Mouse (Mus musculus): ENCODE measurements around the gene Smlr1. TPM values are rescaled to one million over a fixed set of nuclear protein-coding genes. Genes with fewer than 3 reads are reported as not detected.
A peak's percentile ranks its signal among the peaks of the same experiment; 100 is the strongest.

Gene Smlr1
- total and polyA plus RNA-seq, 3 experiments = not detected

- TF ChIP-seq CTCF (IDR thresholded peaks at IDR 0.05) = no peak
- no peak for TF ChIP-seq EP300 (IDR thresholded peaks at IDR 0.05; ENCODE audit: insufficient read depth, low read depth, low read length)
- no peak for TF ChIP-seq POLR2A (IDR thresholded peaks at IDR 0.05; ENCODE audit: insufficient read depth, low read depth, low read length)
- Histone ChIP-seq H3K79me2 (replicated peaks; ENCODE audit: control insufficient read depth, insufficient read depth, low read length) (no peaks in the 10 kb centered on the region), H3K27ac (no peak overlapping the region), H3K36me3 (ENCODE audit: control insufficient read depth, insufficient read depth, low read length) (no peaks in the 10 kb centered on the region), H3K4me1 (ENCODE audit: control insufficient read depth, insufficient read depth, low read length) (peaks cover 8% of the 10 kb centered on the region), H3K27me3 (ENCODE audit: control insufficient read depth, insufficient read depth, low read length) (no peaks in the 10 kb centered on the region), H3K9ac (ENCODE audit: low read depth, low read length) (no peak overlapping the region), H3K4me3 (no peak overlapping the region)
- WGBS = 94% methylated on average over 8 of the region's 8 CpGs
- DNase-seq = no peak
- intact Hi-C loops (cut with DNase I) = no loop called here
Measured at GRCm38 (mm10) chr10:25523727-25524126, 12.3 kb downstream of the Smlr1 start.

GRCm38 (mm10) chr10:25520428-25520827 lies 15.6 kb downstream of the Smlr1 start:
- no peak overlapping the region for H3K9ac ChIP-seq (ENCODE audit: low read depth, low read length)
- TF ChIP-seq POLR2A (IDR thresholded peaks at IDR 0.05; ENCODE audit: insufficient read depth, low read depth, low read length) = no peak
- no peak for TF ChIP-seq CTCF (IDR thresholded peaks at IDR 0.05)
- H3K27ac ChIP-seq = no peak overlapping the region; the same call in 1 of the 2 replicates
- H3K79me2 ChIP-seq (replicated peaks; ENCODE audit: control insufficient read depth, insufficient read depth, low read length) = no peaks in the 10 kb centered on the region
- no peak overlapping the region for H3K4me3 ChIP-seq
- peak in 1 of 2 experiments; percentile 21 for DNase-seq
- 31% methylated on average over 5 of the region's 5 CpGs for WGBS
- intact Hi-C loops (cut with DNase I) = no loop called here
- no peaks in the 10 kb centered on the region for H3K36me3 ChIP-seq (ENCODE audit: control insufficient read depth, insufficient read depth, low read length)
- H3K27me3 ChIP-seq (ENCODE audit: control insufficient read depth, insufficient read depth, low read length) = no peaks in the 10 kb centered on the region
- peaks cover 3% of the 10 kb centered on the region for H3K4me1 ChIP-seq (ENCODE audit: control insufficient read depth, insufficient read depth, low read length)

GRCm38 (mm10) chr10:25519954-25520353 lies 16.1 kb downstream of the Smlr1 start:
- Histone ChIP-seq H3K4me1 (ENCODE audit: control insufficient read depth, insufficient read depth, low read length) (peaks cover 3% of the 10 kb centered on the region), H3K79me2 (replicated peaks; ENCODE audit: control insufficient read depth, insufficient read depth, low read length) (no peaks in the 10 kb centered on the region), H3K4me3 (no peak overlapping the region), H3K27ac (no peak overlapping the region), H3K9ac (ENCODE audit: low read depth, low read length) (no peak overlapping the region), H3K27me3 (ENCODE audit: control insufficient read depth, insufficient read depth, low read length) (no peaks in the 10 kb centered on the region), H3K36me3 (ENCODE audit: control insufficient read depth, insufficient read depth, low read length) (no peaks in the 10 kb centered on the region)
- intact Hi-C loops (cut with DNase I) = no loop called here
- no peak for DNase-seq
- TF ChIP-seq EP300 (IDR thresholded peaks at IDR 0.05; ENCODE audit: insufficient read depth, low read depth, low read length) = no peak
- TF ChIP-seq POLR2A (IDR thresholded peaks at IDR 0.05; ENCODE audit: insufficient read depth, low read depth, low read length) = no peak
- TF ChIP-seq CTCF (IDR thresholded peaks at IDR 0.05) = no peak
- 52% methylated on average over 3 of the region's 3 CpGs for WGBS

GRCm38 (mm10) chr10:25513821-25514220 lies 22.2 kb downstream of the Smlr1 start:
- no peak for TF ChIP-seq POLR2A (IDR thresholded peaks at IDR 0.05; ENCODE audit: insufficient read depth, low read depth, low read length)
- TF ChIP-seq CTCF (IDR thresholded peaks at IDR 0.05) = no peak
- H3K27me3 ChIP-seq (ENCODE audit: control insufficient read depth, insufficient read depth, low read length) = no peaks in the 10 kb centered on the region
- H3K4me3 ChIP-seq = no peak overlapping the region
- H3K36me3 ChIP-seq (ENCODE audit: control insufficient read depth, insufficient read depth, low read length) = no peaks in the 10 kb centered on the region
- no peaks in the 10 kb centered on the region for H3K4me1 ChIP-seq (ENCODE audit: control insufficient read depth, insufficient read depth, low read length)
- no peaks in the 10 kb centered on the region for H3K79me2 ChIP-seq (replicated peaks; ENCODE audit: control insufficient read depth, insufficient read depth, low read length)
- DNase-seq = peak in 1 of 2 experiments; percentile 20
- H3K9ac ChIP-seq (ENCODE audit: low read depth, low read length) = no peak overlapping the region
- no peak overlapping the region for H3K27ac ChIP-seq
- intact Hi-C loops (cut with DNase I) = no loop called here
- 72% methylated on average over 1 of the region's 1 CpGs for WGBS

- Histone ChIP-seq H3K4me1 (ENCODE audit: control insufficient read depth, insufficient read depth, low read length) (no peaks in the 10 kb centered on the region), H3K79me2 (replicated peaks; ENCODE audit: control insufficient read depth, insufficient read depth, low read length) (no peaks in the 10 kb centered on the region), H3K9ac (ENCODE audit: low read depth, low read length) (no peak overlapping the region), H3K4me3 (no peak overlapping the region), H3K27ac (no peak overlapping the region), H3K36me3 (ENCODE audit: control insufficient read depth, insufficient read depth, low read length) (no peaks in the 10 kb centered on the region; the same call in 1 of the 2 replicates), H3K27me3 (ENCODE audit: control insufficient read depth, insufficient read depth, low read length) (no peaks in the 10 kb centered on the region)
- DNase-seq = no peak
- WGBS = 91% methylated on average over 5 of the region's 5 CpGs
- TF ChIP-seq EP300 (IDR thresholded peaks at IDR 0.05; ENCODE audit: insufficient read depth, low read depth, low read length) = no peak
- TF ChIP-seq POLR2A (IDR thresholded peaks at IDR 0.05; ENCODE audit: insufficient read depth, low read depth, low read length) = no peak
- no peak for TF ChIP-seq CTCF (IDR thresholded peaks at IDR 0.05)
- intact Hi-C loops (cut with DNase I) = no loop called here
Measured at GRCm38 (mm10) chr10:25503250-25503649, 32.8 kb downstream of the Smlr1 start.

GRCm38 (mm10) chr10:25499323-25500071 lies 36.6 kb downstream of the Smlr1 start:
- Histone ChIP-seq H3K4me3 (no peak overlapping the region), H3K36me3 (ENCODE audit: control insufficient read depth, insufficient read depth, low read length) (no peaks in the 10 kb centered on the region), H3K4me1 (ENCODE audit: control insufficient read depth, insufficient read depth, low read length) (no peaks in the 10 kb centered on the region), H3K27ac (no peak overlapping the region), H3K27me3 (ENCODE audit: control insufficient read depth, insufficient read depth, low read length) (no peaks in the 10 kb centered on the region), H3K9ac (ENCODE audit: low read depth, low read length) (no peak overlapping the region), H3K79me2 (replicated peaks; ENCODE audit: control insufficient read depth, insufficient read depth, low read length) (no peaks in the 10 kb centered on the region)
- DNase-seq = no peak
- intact Hi-C loops (cut with DNase I) = no loop called here
- WGBS = 72% methylated on average over 10 of the region's 10 CpGs
- TF ChIP-seq CTCF (IDR thresholded peaks at IDR 0.05) = peak; percentile 53
- TF ChIP-seq POLR2A (IDR thresholded peaks at IDR 0.05; ENCODE audit: insufficient read depth, low read depth, low read length) = no peak
